Mouse (Mus musculus) lung, postnatal 14 days (tissue): ENCODE measurements at regions not wholly inside any gene's neighbourhood (a gene's known extent, or its start where the extent isn't known, plus 50 kb on each side); places are given as distances from the start of the nearest gene placed in this dataset.

ENCODE experiments used
- DNase-seq: peaks from one replicate; pipeline ENCODE4 v3.0.0; 2021

DNA sequence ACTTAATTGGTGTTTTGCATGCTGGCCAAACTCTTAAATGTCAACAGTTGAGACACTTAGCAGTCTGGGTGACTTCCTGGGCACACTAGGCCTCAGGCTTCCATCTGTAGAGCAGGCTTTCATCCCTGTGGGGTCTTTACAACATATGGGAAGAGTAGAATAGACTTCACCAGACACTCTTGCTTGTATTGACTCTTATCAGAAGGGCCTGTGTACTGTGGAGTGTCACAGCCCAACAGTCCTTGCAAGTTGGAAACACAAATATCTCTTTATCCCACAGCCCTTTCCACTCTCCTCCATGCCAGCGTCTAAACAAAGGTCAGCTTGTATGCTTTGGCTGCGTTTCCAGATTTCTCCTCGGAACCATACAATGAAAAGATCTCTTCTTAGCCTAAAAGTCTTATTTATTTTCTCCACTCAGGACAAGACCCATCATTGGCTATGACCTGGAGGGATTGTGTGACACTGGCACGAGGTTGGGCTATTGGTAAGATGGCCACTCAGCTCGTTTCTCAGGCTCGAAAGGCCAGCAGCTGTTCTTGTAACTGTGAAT is 50.6 kb upstream of the Itga6 start:
- no peak for DNase-seq
